Mouse (Mus musculus): Measurements from ENCODE around the gene Setx. TPM values are rescaled to one million over a fixed set of nuclear protein-coding genes. Genes with fewer than 3 reads are reported as not detected.

Setx gene
- total RNA-seq, 2 experiments from 2014 or later: 46.9 to 51.0 TPM

DNA sequence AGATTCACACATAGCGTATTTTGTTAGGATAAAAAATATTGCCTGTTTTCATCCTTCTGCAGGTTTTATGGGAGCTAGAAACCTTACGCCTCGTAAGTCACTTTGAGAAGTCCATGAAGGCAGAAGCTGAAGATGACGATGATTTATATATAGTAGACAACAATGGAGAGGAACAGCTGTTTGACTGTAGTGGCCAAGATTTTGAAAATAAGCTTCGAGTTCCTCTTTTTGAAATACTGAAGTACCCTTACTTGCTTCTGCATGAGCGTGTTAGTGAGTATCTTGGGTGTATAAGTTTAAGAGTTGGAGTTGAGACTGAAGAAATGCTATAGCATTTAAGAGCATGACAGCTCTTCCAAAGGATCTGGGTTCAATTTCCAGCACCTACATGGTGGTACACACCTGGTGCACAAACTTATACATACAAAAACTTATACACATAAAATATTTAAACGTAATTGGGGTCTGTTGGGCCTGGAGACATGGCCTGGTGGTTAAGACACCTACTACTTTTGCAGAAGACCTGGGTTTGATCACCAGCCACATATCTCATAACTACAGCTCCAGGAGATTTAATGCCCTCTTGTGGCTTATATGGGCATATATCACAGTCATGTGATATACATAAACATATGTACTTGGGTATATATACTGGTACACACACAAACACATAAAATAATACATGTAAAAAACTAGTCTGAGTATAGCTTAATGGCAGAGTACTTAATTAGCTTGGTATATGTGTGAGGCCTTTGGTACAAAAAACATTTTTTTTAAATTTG, 6.3 kb downstream of the Setx start:
- no peak for DNase-seq (ENCODE audit: low spot score in 2 of 2)

DNA sequence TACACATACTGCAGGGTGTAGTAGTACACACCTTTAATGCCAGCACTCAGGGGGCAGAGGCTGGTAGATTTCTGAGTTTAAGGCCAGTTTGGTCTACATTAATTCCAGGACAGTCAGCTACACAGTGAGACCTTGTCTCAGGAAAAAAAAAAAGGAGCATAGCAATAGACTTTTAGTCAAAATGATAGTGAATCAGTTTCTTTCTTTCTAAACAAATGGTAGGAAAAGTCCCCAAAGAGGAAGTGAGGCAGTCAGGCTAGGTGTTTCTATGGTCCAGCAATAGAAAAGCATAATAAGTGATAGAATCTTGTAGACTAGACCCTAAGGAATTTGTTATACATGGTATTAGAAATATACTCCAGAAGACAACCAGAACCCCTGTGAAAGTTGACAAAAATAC, 11.2 kb downstream of the Setx start:
- DNase-seq (ENCODE audit: low spot score in 2 of 2): no peak

DNA sequence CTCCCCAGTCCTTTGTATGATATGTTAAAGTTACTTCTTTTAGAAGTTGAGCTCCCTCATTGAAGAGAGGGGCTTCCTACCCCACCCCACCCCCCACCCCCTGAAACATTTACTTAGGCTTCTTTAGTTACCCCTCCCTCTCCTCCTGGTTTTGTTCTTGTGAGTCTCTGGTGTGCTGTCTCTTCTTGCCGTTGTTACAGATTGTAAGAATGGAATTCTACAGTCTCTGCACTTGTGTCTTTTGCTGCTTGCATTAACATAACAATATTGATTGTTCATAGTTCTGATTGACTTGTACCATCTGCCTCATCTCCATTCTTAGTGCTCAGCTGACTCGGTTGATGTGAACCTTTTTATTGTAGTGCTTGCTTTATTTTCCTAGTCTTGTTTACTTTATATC, 28.0 kb downstream of the Setx start:
- no peak for DNase-seq (ENCODE audit: low spot score in 2 of 2)

DNA sequence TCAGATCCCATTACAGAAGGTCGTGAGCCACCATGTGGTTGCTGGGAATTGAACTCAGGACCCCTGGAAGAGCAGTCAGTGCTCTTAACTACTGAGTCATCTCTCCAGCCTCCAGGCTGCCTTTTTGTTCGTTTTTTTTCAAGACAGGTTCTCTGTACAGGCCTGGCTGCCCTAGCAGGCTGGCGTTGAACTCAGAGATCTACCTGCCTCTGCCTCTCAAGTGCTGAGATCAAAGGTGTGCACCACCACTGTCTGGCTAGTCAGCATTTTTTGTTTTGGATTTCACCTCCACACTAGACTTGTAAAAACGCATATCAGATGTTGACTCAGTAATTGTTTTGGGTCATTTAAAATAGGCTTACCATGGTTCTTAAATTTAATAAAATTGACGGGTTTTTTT, 44.1 kb downstream of the Setx start:
- no peak for DNase-seq (ENCODE audit: low spot score in 2 of 2)

DNA sequence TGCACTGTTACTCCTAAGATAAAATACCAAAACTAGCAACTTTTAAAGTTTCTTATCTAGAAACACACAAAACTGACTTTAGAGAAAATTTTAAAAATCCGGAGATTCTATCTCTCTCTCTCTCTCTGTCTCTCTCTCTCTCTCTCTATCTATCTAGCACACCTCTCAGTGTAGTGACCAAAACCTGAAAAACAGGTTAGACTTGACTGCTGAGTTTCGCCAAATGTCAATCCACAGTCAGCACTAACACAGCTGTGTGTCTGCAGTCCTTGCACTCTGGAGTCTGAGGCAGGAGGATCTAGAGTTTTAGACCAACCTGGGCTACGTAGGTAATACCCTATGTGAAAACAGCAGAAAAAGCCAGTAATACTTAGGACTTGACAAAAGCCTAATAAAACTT, 50.9 kb downstream of the Setx start:
- no peak for DNase-seq (ENCODE audit: low spot score in 2 of 2)

DNA sequence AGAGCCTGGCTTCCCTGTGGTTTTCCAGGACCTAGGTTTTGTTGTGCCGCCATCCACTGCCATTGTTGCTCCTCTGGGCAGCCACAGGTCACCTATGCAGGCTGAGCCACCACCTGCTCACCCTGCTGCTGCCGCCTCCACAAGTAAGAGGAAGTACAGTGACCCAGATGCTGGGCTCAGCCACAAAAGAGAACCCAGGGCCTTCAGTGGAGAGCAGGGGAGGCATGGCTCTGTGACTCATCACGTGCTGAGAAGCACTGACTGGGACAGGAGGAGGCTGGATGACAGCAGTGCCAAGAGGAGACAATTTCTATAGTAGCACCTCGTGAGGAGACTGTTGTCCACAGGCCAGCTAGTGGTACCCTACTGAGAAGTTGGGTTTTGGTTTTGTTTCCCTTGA, 55.8 kb downstream of the Setx start:
- DNase-seq (ENCODE audit: low spot score in 2 of 2): no peak

DNA sequence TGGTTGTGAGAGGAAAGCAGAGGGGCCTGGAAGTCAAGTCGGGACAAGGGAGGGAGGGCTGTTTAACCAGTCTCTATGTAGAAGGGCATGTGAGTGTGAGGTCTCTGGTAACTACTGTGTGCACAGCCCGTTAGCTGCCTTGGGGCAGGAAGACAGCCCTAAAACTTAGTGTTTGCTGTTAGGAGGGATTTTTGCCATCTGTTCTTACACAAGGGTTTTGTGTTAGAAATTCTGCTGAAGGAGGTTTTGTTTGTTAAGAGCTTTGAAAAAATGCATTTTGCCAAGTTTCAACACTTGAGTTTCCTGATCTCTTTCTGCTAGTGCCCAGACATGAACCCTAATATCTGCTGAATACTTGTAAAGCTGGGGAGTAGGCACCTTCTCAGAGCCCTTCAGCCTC, 57.1 kb downstream of the Setx start:
- no peak for DNase-seq (ENCODE audit: low spot score in 2 of 2)

DNA sequence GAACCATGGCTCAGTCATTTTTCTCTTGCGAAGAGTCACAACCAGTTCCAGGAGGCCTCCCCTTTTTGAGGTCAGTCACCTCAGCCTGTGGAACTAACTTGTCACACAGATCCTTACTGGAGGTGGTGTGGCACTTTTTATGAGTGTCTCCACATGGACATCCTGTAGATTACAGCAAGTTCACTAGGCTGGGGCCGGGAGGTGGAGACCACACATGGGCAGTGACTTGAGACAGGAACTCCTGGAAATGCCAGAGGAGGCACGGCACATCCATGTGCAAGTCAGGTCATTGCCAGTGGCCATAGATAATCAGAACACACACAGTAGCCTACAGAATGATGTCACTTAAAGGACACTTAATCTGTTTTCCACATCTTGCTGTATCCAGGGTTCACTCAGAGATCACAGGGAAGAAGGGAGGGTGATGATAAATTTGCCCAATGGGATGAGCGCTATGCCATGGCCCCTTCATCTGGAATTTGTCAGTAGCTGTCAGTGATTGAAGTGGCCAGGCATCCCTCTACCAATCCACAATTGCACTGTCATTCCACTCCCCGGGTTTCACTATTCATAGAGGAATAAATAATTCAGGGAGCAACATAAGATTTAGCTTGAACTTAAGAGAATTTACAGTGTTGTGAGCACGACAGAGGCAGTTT, 59.4 kb downstream of the Setx start:
- no peak for DNase-seq (ENCODE audit: low spot score in 2 of 2)

DNA sequence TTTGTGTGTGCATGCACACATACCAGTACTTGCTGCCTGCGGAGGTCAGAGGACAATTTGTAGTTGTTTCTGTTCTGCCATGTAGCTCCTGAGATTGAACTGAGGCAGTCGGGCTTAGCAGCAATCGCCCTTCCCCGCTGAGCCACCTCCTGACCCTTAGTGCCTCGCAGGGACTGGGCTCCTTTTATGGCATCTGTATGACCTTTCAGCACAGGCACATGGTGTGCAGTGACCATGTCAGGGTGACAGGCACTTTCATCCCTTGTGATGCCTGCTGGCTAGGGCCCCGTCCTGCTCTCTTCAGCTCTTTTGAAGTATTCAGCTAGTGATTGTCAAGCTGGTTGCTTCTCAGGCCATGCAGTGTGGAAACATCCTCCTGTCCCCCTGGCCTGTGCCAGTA, 62.2 kb downstream of the Setx start:
- DNase-seq (ENCODE audit: low spot score in 2 of 2): no peak

DNA sequence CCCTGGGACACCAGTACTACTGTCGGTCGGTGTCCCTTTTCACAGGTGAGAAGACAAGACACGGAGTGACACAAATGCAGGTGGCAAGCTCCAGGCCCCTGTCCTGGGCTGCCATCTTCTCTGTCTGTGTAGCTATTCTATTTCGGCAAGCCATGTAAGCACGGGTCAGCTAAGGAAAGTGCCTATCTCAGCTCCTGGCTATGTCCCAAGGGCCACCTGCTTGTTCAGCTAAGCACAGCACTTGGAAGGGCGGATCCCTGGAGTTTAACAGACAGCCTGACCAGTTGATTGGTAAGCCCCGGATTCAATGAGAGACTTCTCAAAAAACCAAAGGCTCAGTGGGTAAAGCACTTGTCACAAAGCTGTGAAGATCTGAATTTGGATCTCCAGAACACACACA, 66.4 kb downstream of the Setx start:
- DNase-seq (ENCODE audit: low spot score in 2 of 2): no peak

DNA sequence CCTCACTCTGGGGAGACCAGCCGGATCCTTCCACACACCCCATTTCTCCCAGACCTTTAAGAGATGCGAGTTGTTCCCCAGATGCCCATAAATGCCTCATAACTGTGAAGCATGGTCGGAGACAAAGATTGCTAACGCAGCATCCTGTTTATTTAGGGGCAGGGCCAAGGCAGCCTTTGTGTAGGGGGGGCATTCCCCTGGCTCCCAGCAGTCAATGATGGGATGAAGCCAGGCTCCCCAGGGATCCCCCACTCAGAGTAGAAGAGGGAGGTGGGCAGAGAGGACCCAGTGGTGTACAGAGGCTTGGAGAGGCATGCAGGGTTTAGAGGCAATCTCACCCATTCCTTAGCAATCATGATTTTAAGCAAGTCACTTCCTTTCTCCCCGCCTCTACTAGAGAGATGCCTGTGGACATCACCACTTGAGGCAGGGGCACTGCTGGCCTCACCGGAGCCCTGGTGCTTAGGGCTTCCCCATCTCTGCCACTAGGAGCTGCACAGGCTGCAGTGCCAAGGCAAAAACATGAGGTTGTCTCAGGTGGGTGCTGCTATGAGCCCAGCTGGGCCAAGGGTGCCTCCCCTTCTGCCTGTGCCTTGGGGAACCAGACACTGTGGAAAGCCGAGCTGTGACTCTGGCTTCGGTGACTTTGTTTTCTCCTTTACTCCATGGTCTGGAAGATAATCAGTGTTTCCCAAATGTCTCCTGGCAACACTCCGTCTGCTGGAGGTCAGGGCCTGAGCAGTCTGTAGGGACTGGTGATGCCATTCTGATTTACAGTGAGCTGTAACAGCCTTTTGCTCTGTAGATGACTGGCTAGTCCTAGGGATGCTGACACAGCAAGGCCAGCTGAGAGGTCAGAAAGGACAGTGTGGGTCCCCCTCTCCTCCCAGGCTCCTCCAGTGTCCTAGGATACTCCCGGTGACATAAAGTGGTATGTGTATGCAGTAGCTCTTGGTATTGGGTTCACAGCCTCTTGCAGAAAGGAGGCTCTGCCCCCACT, 67.5 kb downstream of the Setx start:
- no peak for DNase-seq (ENCODE audit: low spot score in 2 of 2)

DNA sequence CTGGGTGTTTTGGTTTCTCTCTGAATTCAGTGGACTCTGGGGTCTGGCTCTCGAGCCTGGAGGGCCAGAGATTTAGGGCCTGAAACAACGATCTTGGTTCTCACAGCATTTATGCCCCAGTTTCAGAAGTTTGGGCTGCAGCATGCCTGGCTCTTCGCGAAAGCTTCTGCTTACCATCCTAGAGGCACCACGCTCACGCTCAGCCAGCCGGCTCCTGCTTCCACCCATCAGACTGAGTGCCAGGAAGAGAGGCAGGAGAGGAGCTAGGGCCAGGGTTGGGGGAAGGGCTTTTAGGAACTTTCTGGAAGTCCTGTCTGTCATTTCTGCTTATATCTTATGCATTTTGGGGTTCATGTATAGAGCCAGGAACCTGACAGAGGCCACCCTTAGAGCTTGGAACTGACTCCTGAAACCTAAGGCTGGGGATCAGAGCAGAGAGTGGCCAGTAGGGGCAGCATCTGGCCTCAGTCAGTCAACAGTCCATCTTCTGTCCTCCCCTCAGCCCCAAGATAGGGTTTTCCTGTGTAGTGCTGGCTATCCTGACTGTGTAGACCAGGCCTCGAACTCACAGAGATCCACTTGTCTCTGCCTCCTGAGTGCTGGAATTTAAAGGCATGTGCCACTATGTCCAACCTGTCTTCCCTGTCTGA, 68.8 kb downstream of the Setx start:
- no peak for DNase-seq (ENCODE audit: low spot score in 2 of 2)

DNA sequence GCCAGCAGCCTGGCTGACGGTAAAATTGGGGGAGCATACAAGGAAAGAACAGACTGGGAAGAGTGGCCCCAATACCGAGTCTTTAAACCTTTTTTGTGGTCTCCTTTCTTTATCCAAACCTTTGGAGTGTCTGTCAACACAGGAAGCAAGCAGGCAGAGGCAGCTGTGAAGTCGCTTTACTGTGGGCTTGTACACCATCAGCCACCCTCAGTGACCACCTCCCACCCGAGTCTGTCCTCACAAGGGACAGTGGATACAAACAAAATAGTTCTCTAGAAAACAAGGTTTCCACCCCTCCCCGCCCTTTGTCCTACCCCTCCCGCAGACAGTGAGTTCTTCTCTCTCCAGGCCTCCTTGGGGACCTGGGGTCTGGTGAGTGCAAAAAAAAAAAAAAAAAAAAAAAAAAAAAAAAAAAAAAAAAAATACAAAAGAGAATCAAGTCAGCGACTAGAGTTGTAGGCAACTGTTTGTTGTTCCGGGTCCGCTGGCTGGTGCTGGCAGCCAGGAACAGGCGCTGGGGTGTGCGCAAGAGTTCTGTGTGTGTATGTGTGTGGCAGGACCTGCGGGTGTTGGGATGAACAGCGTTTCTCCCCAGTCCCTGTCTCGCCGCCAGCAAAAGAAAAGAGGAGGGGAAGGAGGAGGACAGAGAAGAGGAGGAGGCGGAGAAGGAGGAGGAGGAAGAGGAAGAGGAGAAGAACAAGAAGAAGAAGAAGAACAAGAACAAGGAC, 70.0 kb downstream of the Setx start:
- no peak for DNase-seq (ENCODE audit: low spot score in 2 of 2)

DNA sequence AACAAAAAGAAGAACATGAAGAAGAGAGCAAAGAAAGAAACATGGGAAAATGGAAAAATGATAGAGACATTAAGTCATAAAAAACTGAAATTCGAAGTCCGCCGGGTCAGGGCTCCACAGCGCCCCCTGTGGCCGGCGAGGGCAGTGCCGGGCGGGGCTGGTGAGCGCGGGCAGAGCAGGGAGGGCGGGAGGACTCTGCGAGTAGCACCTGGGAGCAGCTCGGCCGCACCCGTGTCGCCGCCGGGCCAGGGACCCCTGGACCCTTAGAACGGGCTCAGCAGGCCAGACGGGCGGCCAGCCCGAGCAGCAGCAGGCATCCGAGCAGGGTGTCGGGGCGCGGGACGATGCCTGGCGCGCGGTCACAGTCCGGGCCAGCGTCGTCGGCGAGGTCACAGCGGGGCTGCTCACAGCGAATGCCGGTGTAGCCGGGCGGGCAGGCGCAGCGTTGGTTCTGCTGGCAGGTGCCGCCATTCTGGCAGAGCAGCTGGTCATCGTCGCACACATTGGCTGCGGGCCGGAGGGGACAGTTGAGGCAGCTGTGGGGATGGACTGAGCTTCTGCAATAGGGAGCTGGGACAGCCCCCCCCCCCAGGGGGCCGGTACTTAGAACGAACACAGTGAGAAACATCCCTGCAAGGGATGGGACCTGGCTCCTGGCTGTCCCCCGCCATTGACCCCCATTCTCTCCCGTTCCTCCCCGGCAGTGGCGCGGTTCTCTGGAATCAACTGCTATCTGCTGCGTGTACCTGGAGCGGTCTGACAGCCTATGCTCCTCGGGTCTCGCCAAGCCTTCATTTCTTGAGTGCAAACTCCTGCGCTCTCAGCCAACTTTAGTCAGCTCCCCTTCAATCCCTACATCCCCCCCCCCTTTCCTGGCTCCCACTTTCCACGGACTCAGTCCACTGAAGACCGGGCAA, 70.8 kb downstream of the Setx start:
- DNase-seq (ENCODE audit: low spot score in 2 of 2): peak; percentile 71 to 83

DNA sequence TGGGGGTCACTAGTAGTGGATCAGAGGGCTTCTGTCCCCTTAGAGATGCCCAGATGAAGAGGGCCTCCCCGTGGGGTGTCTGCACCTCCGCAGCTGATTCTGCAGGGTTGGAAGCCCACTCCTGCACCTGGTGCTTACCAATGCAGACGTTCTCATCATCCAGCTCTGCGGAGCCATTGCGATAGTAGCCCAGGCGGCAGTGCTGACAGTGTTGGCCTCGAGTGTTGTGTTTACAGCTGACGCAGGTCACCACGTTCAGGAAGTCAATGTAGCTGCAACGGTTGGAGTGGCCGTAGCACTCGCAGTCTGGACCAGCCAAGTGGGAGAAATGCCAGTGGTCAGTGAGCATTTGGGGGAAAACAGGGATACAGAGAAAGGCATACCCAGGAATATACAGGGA, 72.9 kb downstream of the Setx start:
- no peak for DNase-seq (ENCODE audit: low spot score in 2 of 2)

DNA sequence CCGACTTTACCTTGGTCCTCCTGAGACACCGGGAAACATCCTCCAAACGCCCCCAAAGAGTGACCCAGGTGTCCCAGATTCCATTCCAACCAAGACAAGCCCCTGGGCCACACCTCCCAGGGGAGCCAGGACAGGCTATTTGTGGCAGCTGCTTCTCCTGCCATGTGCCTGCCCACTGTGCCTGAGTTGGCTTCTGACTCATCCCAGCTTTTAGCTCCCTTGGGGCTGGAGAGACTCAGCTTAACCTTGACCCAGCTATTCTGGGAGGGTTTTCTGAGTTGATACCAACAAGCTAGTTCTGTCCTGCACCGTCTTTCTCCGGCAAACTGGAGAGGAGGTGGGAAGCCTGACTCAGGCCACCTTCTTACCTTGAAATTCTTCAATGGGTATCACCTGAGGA, 74.5 kb downstream of the Setx start:
- DNase-seq (ENCODE audit: low spot score in 2 of 2): no peak

DNA sequence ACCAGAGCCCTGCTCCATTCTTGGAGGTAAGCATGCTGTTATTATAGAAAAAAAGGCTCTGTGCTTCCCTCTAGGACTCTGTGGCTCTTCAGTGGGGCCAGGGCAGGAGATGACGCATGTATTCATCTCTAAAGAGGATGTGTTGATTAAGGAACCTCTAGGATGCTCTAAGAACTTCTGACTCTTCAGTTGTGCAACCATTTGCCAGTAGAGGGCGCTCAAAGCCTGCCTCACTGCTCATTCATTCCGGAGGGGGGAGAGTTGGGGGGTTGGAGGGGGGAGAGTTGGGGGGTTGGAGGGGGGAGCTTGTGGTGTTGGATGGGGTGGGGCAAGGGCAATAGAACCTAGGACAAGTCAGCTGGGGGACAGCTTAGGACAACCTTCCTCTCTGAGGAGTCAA, 75.9 kb downstream of the Setx start:
- DNase-seq (ENCODE audit: low spot score in 2 of 2): peak; percentile 42 to 75

DNA sequence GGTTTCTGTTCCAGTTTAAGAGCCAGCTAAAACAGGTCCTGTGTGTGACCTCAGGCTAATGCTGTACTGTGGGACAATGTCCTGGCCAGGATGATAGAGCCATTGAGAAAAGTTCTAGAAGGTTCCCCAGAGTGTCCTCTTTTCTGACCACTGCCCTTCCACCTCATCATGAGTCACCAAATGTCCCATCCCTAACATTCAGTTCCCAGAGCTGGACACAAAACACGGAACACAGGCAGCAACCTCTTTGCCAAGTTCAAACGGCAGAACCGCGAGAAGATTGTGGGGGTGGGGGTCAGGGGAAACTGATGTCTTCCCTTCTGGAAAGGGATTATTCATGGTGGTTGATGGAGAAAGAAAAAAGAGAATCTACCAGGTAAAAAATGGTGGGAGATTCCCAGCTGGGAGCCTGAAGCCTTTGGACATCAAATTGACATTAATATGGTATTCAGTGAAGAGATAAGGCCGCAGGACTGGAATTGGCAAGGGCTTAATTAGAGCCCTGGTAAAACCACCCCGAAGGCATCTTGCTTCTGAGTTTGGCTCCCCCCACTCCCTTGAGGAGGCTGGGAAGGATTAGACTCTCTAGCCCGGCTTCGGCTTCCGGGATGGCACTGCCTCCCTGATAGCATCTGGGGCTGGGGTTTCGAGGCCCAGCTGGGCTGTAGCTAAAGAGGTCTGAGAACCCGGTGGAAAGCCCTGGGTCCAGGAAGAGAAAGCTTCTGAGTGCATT, 77.4 kb downstream of the Setx start:
- no peak for DNase-seq (ENCODE audit: low spot score in 2 of 2)

DNA sequence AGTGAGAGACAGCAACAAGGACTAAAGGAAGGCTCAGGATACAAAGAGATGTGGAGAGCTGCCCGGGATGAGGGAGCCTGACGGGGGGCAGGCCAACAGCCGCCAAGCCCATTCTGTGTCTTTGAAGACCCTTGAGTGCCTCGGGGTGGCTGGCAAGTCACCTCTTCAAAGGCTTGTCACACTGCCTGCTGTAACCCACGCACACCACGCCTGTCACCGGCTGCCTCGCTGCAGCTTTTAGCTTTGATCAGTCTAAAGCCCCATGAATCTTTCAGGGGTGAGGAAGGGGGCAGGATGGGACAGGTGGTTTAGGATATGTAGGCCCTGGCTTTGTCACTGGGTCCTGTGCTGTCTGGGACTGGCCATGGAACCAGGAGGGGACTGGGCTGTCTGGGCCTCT, 82.2 kb downstream of the Setx start:
- no peak for DNase-seq (ENCODE audit: low spot score in 2 of 2)
